Mouse (Mus musculus) bone marrow, adult 2 months (tissue): ENCODE measurements around the gene Pip4k2b.

Experiments used
- CTCF ChIP-seq: fragments of 200-500 bp; IDR thresholded peaks from 2 replicates; pipeline ENCODE4 v1.5.1; 2011; ENCODE audit warnings: low read length, control low read depth; ENCODE audit not compliant: control insufficient read depth, insufficient read depth
- POLR2A ChIP-seq: fragments of 200-500 bp; IDR thresholded peaks from 2 replicates; pipeline ENCODE4 v1.6.1; 2011; ENCODE audit warnings: low read depth, mild to moderate bottlenecking, control low read depth, low read length, borderline replicate concordance; ENCODE audit not compliant: control insufficient read depth

GRCm38 (mm10) chr11:97686322-97686908 lies 58.1 kb downstream of the Pip4k2b start:
- TF ChIP-seq CTCF (no peak), POLR2A (no peak)
